Mouse (Mus musculus) frontal cortex, adult 2 months (tissue): ENCODE measurements at regions not wholly inside any gene's neighbourhood (a gene's known extent, or its start where the extent isn't known, plus 50 kb on each side); places are given as distances from the start of the nearest gene placed in this dataset.

ENCODE experiments used
- DNase-seq, 2 experiments: peaks; one replicate each; pipeline ENCODE4 v3.0.0; 2022; ENCODE audit warnings: low spot score in 1 of 2; ENCODE audit errors: extremely low spot score in 1 of 2

DNA sequence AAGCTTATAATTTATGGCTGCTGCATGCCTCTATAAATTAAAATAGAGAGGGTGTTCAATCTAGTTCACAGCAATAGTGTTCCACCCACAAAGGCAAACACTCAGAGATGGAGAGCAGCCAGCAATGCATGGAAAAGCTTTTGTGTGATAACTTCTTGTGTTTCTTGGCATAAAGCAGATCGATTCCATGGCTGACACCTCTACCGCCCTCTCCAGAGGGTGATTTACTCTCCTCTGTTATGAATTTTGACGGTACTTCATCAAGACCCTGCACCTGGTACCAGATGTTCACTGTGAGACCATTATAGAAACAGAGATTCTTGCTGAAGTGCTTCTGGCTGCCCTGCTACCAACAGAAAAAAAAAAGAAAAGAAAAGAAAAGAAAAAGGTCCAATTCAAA is 54.1 kb upstream of the Btc start:
- DNase-seq = peak; percentile 2 to 23

DNA sequence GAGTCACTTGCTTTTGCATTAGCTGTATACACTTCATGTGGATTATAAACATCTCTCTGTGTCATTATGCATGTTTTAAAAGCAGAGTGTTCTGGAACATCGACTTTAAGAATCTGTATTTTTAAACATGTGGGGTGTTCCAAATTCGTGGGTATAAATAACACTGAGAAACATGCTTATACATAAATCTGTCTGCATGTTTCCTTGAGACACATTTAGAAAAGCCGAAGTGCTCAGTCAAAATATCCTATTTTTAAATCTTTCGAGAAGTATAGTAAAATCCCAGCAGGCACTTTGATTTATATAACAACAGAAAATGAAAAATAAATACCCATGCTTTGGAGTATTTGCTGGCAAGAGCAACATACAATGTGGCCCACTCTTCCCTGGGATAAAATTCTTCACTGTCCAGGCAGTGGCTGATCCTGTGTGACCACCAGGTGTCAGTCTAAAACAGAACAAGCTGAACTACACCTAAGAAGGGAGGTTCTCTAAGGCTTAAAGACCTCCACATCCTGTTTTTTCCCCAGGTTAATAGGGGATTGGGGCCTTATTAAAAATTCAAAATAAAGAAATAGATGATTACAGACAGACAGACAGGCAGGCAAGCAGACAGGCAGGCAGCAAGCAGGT is 52.4 kb upstream of the Parm1 start:
- peak; percentile 4 to 73 for DNase-seq
